Mouse (Mus musculus) liver, embryonic 13.5 days (tissue): Measurements from ENCODE around the gene Nkx2-4. TPM values are rescaled to one million over a fixed set of nuclear protein-coding genes. Genes with fewer than 3 reads are reported as not detected.

Source experiments
- ATAC-seq: fragments of 200-750 bp; cut with Nextera tagmentation; 2 replicates; pipeline ENCODE4 v1.8.0; 2017; ENCODE audit warnings: low read depth, mild to moderate bottlenecking, moderate number of reproducible peaks, moderate library complexity
- DNase-seq: peaks from one replicate; pipeline ENCODE4 v3.0.0; 2022
- H3K27ac ChIP-seq: fragments of 300-500 bp; sonication (generic); 2 replicates; pipeline ENCODE4 v1.5.1; 2015; ENCODE audit warnings: moderate library complexity, mild to moderate bottlenecking, inconsistent platforms
- H3K27me3 ChIP-seq: fragments of 300-500 bp; sonication (generic); 2 replicates; pipeline ENCODE4 v1.6.1; 2015; ENCODE audit warnings: mild to moderate bottlenecking, inconsistent platforms
- H3K36me3 ChIP-seq: fragments of 300-500 bp; sonication (generic); 2 replicates; pipeline ENCODE4 v1.6.1; 2015; ENCODE audit warnings: mild to moderate bottlenecking, inconsistent platforms
- H3K4me1 ChIP-seq: fragments of 300-500 bp; sonication (generic); replicated peaks from 2 replicates; pipeline ENCODE4 v1.6.1; 2015; ENCODE audit warnings: inconsistent platforms
- H3K4me2 ChIP-seq: fragments of 300-500 bp; sonication (generic); 2 replicates; pipeline ENCODE4 v1.6.1; 2015; ENCODE audit warnings: inconsistent platforms, mild to moderate bottlenecking, moderate library complexity
- H3K4me3 ChIP-seq: fragments of 300-500 bp; sonication (generic); replicated peaks from 2 replicates; pipeline ENCODE4 v1.5.1; 2015; ENCODE audit warnings: mild to moderate bottlenecking, inconsistent platforms
- H3K9ac ChIP-seq: fragments of 300-500 bp; sonication (generic); 2 replicates; pipeline ENCODE4 v1.6.1; 2015; ENCODE audit warnings: mild to moderate bottlenecking, inconsistent platforms
- H3K9me3 ChIP-seq: fragments of 300-500 bp; sonication (generic); replicated peaks from 2 replicates; pipeline ENCODE4 v1.6.1; 2016; ENCODE audit warnings: inconsistent platforms
- WGBS: fragments of 180-500 bp; shearing (Covaris S2); methylation state at CpG from one replicate; pipeline ENCODE4 v1.1.7; 2015; ENCODE audit not compliant: insufficient replicate concordance; 5-methylcytosine and 5-hydroxymethylcytosine counted together
- polyA plus RNA-seq: library from polyadenylated mRNA; unstranded; fragments of >200 nt; fragmentation: Nextera tagmentation; extraction: Ambion mirVana; gene quantifications from 2 replicates; pipeline ENCODE4 v1.2.1, GENCODE M21; 2015

Gene Nkx2-4
- polyA plus RNA-seq, 1 experiment from 2014 or later = not detected

- no peak for DNase-seq
- Histone ChIP-seq H3K9ac (no peak overlapping the region), H3K36me3 (peaks cover 35% of the 10 kb centered on the region), H3K4me3 (no peak overlapping the region), H3K27me3 (no peaks in the 10 kb centered on the region), H3K9me3 (no peaks in the 10 kb centered on the region), H3K27ac (no peak overlapping the region), H3K4me2 (no peak overlapping the region), H3K4me1 (peaks cover 11% of the 10 kb centered on the region)
- no peak for ATAC-seq
- WGBS = 82% methylated on average over 1 of the region's 1 CpGs
Measured at GRCm38 (mm10) chr2:147069077-147069476, 16.2 kb downstream of the Nkx2-4 start.

GRCm38 (mm10) chr2:147067480-147068246, 17.6 kb downstream of the Nkx2-4 start:
- no peak overlapping the region for H3K9ac ChIP-seq
- no peak overlapping the region for H3K4me2 ChIP-seq
- peaks cover 11% of the 10 kb centered on the region for H3K4me1 ChIP-seq
- H3K9me3 ChIP-seq = no peaks in the 10 kb centered on the region
- H3K4me3 ChIP-seq = no peak overlapping the region
- H3K36me3 ChIP-seq = peaks cover 33% of the 10 kb centered on the region
- WGBS = 44% methylated on average over 1 of the region's 1 CpGs
- DNase-seq = peak; percentile 11
- no peak overlapping the region for H3K27ac ChIP-seq
- H3K27me3 ChIP-seq = no peaks in the 10 kb centered on the region
- ATAC-seq = peak; percentile 89

GRCm38 (mm10) chr2:147053229-147053892, 31.9 kb downstream of the Nkx2-4 start:
- H3K27me3 ChIP-seq = no peaks in the 10 kb centered on the region
- no peak overlapping the region for H3K9ac ChIP-seq
- ATAC-seq (no peak), DNase-seq (no peak)
- no peak overlapping the region for H3K4me2 ChIP-seq
- H3K4me1 ChIP-seq = no peaks in the 10 kb centered on the region
- peaks cover 48% of the 10 kb centered on the region for H3K36me3 ChIP-seq
- 81% methylated on average over 2 of the region's 2 CpGs for WGBS
- no peak overlapping the region for H3K27ac ChIP-seq
- H3K4me3 ChIP-seq = no peak overlapping the region
- H3K9me3 ChIP-seq = no peaks in the 10 kb centered on the region

- Histone ChIP-seq H3K4me2 (no peak overlapping the region), H3K4me1 (no peaks in the 10 kb centered on the region), H3K27me3 (no peaks in the 10 kb centered on the region), H3K36me3 (peaks cover 49% of the 10 kb centered on the region), H3K4me3 (no peak overlapping the region), H3K9ac (no peak overlapping the region), H3K27ac (no peak overlapping the region), H3K9me3 (no peaks in the 10 kb centered on the region)
- ATAC-seq (no peak), DNase-seq (no peak)
- WGBS = 79% methylated on average over 3 of the region's 3 CpGs
Measured at GRCm38 (mm10) chr2:147047051-147047450, 38.2 kb downstream of the Nkx2-4 start.

GRCm38 (mm10) chr2:147035864-147036263, 49.4 kb downstream of the Nkx2-4 start:
- 90% methylated on average over 2 of the region's 2 CpGs for WGBS
- no peak overlapping the region for H3K9ac ChIP-seq
- H3K27me3 ChIP-seq = no peaks in the 10 kb centered on the region
- ATAC-seq = no peak
- no peak for DNase-seq
- H3K4me1 ChIP-seq = no peaks in the 10 kb centered on the region
- H3K27ac ChIP-seq = no peak overlapping the region
- peaks cover 43% of the 10 kb centered on the region for H3K36me3 ChIP-seq
- H3K4me2 ChIP-seq = no peak overlapping the region
- no peak overlapping the region for H3K4me3 ChIP-seq
- H3K9me3 ChIP-seq = no peaks in the 10 kb centered on the region

Other genes with a start within 250 kb of the Nkx2-4 start
- 11.0 and 14.1 TPM in 2 replicates for gene Kiz, start 229.6 kb downstream of the Nkx2-4 start, polyA plus RNA-seq
- 38.6 and 45.4 TPM in 2 replicates for gene Xrn2, start 72.4 kb downstream of the Nkx2-4 start, polyA plus RNA-seq
- not detected in 2 replicates for gene Nkx2-2, start 108.8 kb upstream of the Nkx2-4 start, polyA plus RNA-seq